Mouse (Mus musculus): ENCODE data around the gene Hrk. TPM values are rescaled to one million over a fixed set of nuclear protein-coding genes. Genes with fewer than 3 reads are reported as not detected.

Gene Hrk
- polyA plus RNA-seq, 1 experiment from 2014 or later, result 0.25 TPM

DNA sequence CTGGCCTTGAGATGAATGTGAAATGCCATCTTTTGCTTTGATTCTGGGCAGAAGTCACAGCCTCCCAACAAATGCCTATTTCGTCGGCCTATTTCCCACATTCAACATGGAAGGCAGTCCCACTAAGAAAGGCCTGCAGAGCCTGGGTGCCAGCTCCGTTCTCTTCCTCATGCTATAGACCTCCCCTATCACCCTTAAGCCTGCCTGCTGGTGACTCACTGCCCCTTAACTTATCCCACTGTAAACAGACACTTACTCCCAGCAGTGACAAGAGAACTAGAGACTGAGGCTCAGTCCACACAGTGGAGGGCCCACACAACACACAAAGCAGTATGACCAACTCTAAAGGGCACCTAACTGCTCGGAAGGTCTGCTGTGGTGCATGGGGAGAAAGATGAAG, 20.1 kb upstream of the Hrk start:
- H3K4me1 ChIP-seq (replicated peaks), result peaks cover 3% of the 10 kb centered on the region
- H3K9me3 ChIP-seq, result no peaks in the 10 kb centered on the region
- no peaks in the 10 kb centered on the region for H3K27me3 ChIP-seq (ENCODE audit: insufficient read depth, poor library complexity, severe bottlenecking)
- no peak for DNase-seq (ENCODE audit: low spot score)
- H3K36me3 ChIP-seq, result peaks cover 54% of the 10 kb centered on the region
- H3K4me3 ChIP-seq, result no peak overlapping the region
- 93% methylated on average over 4 of the region's 4 CpGs for WGBS
- H3K27ac ChIP-seq, result no peak overlapping the region

DNA sequence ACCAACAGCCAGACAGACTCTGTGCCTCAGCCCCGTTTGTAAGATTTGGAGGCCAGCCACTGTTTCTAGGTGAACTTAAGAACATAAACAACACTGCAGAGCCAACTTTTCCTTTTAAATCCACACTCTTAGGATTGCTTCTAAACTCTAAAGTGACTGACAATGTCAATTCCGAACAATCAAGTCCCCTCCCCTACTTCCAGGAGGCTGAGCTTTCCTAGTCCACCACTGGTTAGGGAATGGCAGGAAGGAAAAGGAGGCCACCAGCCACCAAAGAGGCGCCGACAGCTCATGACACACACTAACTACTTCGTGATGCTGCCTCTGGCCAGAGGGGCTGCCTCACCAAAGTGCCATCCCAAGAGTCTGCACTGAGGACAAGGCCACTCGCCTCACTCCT, 19.7 kb upstream of the Hrk start:
- Histone ChIP-seq H3K36me3 (peaks cover 54% of the 10 kb centered on the region), H3K27ac (no peak overlapping the region), H3K4me3 (no peak overlapping the region), H3K9me3 (no peaks in the 10 kb centered on the region), H3K27me3 (ENCODE audit: insufficient read depth, poor library complexity, severe bottlenecking) (no peaks in the 10 kb centered on the region), H3K4me1 (replicated peaks) (peaks cover 3% of the 10 kb centered on the region)
- 87% methylated on average over 6 of the region's 6 CpGs for WGBS
- DNase-seq (ENCODE audit: low spot score), result no peak

GRCm38 (mm10) chr5:118145458-118145857, 19.0 kb upstream of the Hrk start:
- Histone ChIP-seq H3K27ac (no peak overlapping the region), H3K4me3 (no peak overlapping the region), H3K4me1 (replicated peaks) (peaks cover 3% of the 10 kb centered on the region), H3K27me3 (ENCODE audit: insufficient read depth, poor library complexity, severe bottlenecking) (no peaks in the 10 kb centered on the region), H3K9me3 (no peaks in the 10 kb centered on the region), H3K36me3 (peaks cover 55% of the 10 kb centered on the region)
- no peak for DNase-seq (ENCODE audit: low spot score)
- WGBS, result 93% methylated on average over 3 of the region's 3 CpGs

DNA sequence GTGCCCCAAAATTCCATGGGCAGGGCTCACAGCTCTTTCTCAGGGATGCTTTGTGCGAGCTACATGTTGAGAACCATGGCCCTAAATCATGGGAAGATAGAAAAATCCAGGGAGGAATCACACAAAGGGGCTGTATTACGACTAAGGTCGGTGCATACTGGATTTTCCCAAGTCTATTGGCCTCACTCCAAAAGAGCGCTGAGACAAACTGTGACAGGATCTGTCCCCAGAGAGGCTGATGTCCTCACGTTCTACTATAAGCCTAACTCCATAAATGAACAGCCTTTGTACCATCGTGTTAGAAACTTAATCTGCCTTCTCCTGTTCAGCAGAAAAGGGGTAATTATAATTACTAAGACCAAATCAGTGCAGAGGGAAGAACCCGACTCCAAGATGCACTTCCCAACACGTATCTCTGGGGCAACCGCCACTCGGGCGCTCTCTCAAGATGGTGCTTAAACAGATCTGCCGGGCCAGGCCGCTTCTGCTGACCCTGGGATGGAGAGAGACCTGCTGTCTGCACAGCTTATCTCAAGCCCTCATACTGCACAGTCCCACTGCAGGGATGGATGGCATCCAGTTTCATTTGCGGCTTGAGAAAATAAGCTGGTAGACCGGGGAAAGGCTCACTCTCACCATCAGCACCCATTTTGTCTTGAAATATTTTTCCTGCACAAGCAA, 18.3 kb upstream of the Hrk start:
- no peak for DNase-seq (ENCODE audit: low spot score)
- H3K9me3 ChIP-seq, result no peaks in the 10 kb centered on the region
- H3K27me3 ChIP-seq (ENCODE audit: insufficient read depth, poor library complexity, severe bottlenecking), result no peaks in the 10 kb centered on the region
- peaks cover 3% of the 10 kb centered on the region for H3K4me1 ChIP-seq (replicated peaks)
- H3K36me3 ChIP-seq, result peaks cover 55% of the 10 kb centered on the region
- H3K27ac ChIP-seq, result no peak overlapping the region
- 88% methylated on average over 15 of the region's 15 CpGs for WGBS
- no peak overlapping the region for H3K4me3 ChIP-seq

- Histone ChIP-seq H3K36me3 (peaks cover 55% of the 10 kb centered on the region), H3K4me1 (replicated peaks) (peaks cover 3% of the 10 kb centered on the region), H3K4me3 (no peak overlapping the region), H3K27me3 (ENCODE audit: insufficient read depth, poor library complexity, severe bottlenecking) (no peaks in the 10 kb centered on the region), H3K9me3 (no peaks in the 10 kb centered on the region), H3K27ac (no peak overlapping the region)
- no peak for DNase-seq (ENCODE audit: low spot score)
- WGBS, result 84% methylated on average over 10 of the region's 10 CpGs
These were observed 17.2 kb upstream of the Hrk start for GRCm38 (mm10) chr5:118147264-118147663.

DNA sequence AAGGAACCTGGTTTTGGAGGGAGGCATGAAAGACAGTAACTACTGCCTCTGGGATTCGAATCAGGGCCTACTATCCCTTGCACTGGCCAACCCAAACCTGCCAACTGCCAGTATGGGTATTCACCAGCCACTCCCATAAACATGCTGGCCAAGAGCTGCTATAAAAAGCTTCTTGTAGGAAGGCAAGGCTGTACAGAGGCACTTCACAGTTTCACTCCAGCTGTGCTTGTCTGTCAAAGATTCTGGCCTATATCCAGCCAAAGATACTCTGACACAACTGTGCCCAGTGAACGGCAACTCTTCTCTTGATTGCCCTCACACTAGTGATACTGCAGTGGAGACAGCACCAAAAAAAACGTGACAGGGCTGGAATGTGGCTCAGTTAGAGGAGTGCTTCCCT, 14.7 kb upstream of the Hrk start:
- Histone ChIP-seq H3K36me3 (peaks cover 57% of the 10 kb centered on the region), H3K27me3 (ENCODE audit: insufficient read depth, poor library complexity, severe bottlenecking) (no peaks in the 10 kb centered on the region), H3K4me3 (no peak overlapping the region), H3K4me1 (replicated peaks) (peaks cover 22% of the 10 kb centered on the region), H3K27ac (no peak overlapping the region), H3K9me3 (no peaks in the 10 kb centered on the region)
- DNase-seq (ENCODE audit: low spot score), result no peak
- 82% methylated on average over 3 of the region's 3 CpGs for WGBS

- 1% methylated on average over 65 of the region's 67 CpGs for WGBS
- peak within 1 kb of the TSS; percentile 92 for H3K27ac ChIP-seq
- H3K36me3 ChIP-seq, result peaks cover 36% of the 10 kb centered on the region
- H3K4me3 ChIP-seq, result peak within 1 kb of the TSS; percentile 76
- no peaks in the 10 kb centered on the region for H3K27me3 ChIP-seq (ENCODE audit: insufficient read depth, poor library complexity, severe bottlenecking)
- peaks cover 20% of the 10 kb centered on the region for H3K4me1 ChIP-seq (replicated peaks)
- peak; percentile 90 for DNase-seq (ENCODE audit: low spot score)
- no peaks in the 10 kb centered on the region for H3K9me3 ChIP-seq
These were observed 9.4 kb upstream of the Hrk start, which contains the start of gene Fbxw8 for GRCm38 (mm10) chr5:118154839-118155564. TSS of gene Fbxw8 (minus strand) at chr5:118155464.

DNA sequence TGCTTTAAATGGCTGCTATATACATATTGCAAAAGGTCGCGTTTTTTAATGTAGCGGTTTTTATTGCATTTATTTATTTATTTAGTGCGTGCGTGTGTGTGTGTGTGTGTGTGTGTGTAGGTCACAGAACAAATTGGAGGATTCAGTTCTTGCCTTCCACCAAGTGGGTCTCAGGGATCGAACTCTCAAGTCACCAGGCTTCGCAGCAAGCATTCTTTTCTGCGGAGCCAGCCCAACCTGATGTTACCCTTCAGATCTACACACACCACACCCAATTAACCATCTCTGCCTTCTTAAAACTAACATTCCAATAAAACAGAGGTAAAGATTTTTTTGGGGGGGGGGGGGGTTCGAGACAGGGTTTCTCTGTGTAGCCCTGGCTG, 8.9 kb upstream of the Hrk start:
- H3K27me3 ChIP-seq (ENCODE audit: insufficient read depth, poor library complexity, severe bottlenecking), result 0 out of 2 replicates have a peak, but pooled peaks cover 4% of the 10 kb centered on the region
- WGBS, result 22% methylated on average over 9 of the region's 9 CpGs
- H3K4me1 ChIP-seq (replicated peaks), result peaks cover 20% of the 10 kb centered on the region
- no peaks in the 10 kb centered on the region for H3K9me3 ChIP-seq
- no peak for DNase-seq (ENCODE audit: low spot score)
- H3K36me3 ChIP-seq, result peaks cover 30% of the 10 kb centered on the region
- H3K4me3 ChIP-seq, result peak overlapping the region; percentile 76
- peak overlapping the region; percentile 92 for H3K27ac ChIP-seq

GRCm38 (mm10) chr5:118156976-118157375, 7.5 kb upstream of the Hrk start:
- Histone ChIP-seq H3K36me3 (peaks cover 16% of the 10 kb centered on the region), H3K4me3 (no peak overlapping the region), H3K27me3 (ENCODE audit: insufficient read depth, poor library complexity, severe bottlenecking) (peaks cover 19% of the 10 kb centered on the region), H3K27ac (no peak overlapping the region), H3K4me1 (replicated peaks) (peaks cover 24% of the 10 kb centered on the region), H3K9me3 (no peaks in the 10 kb centered on the region)
- 67% methylated on average over 4 of the region's 4 CpGs for WGBS
- DNase-seq (ENCODE audit: low spot score), result no peak

DNA sequence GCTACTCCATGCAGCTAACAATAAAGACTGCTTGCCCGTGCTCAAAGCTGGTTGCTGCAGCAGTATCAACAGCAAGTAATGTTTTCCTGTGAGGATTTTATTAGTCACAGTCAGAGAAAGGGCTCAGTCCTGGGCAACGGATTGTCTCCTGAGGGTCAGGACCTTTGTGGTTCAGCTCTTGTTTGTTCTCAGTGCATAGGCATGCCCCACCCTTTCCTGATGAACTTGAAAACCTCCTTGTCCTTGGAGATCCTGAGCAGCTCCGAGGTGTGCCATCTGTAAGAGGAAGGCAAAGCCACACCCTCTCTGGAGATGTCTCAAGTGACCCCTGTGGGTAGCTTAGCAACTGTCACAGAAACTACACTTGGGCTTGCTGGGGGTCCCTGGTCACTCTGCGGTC, 3.8 kb upstream of the Hrk start:
- peaks cover 4% of the 10 kb centered on the region; the same call in 1 of the 2 replicates for H3K4me1 ChIP-seq (replicated peaks)
- H3K27me3 ChIP-seq (ENCODE audit: insufficient read depth, poor library complexity, severe bottlenecking), result peaks cover 49% of the 10 kb centered on the region
- H3K36me3 ChIP-seq, result no peaks in the 10 kb centered on the region
- no peak overlapping the region for H3K4me3 ChIP-seq
- DNase-seq (ENCODE audit: low spot score), result no peak
- whole genome bisulfite sequencing, result 50% methylated on average over 4 of the region's 4 CpGs
- H3K9me3 ChIP-seq, result no peaks in the 10 kb centered on the region
- no peak overlapping the region for H3K27ac ChIP-seq

DNA sequence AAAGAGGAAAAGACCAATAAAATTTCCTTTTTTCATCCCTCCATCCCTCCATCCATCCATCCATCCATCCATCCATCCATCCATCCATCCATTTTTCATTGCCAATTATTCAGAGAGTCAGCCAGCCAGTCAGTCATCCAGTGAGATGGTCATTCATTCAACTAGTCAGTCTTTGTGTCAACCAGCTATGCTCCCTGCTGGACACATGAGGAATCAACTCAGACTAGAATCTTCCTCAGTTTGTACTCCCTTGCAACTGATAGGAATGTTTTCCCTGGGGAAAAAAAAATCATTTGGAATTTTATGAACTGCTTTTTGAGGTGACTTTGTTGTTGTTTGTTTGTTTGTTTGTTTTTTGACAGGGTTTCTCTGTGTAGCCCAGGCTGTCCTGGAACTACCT, 1.0 kb downstream of the Hrk start:
- peaks cover 92% of the 10 kb centered on the region for H3K27me3 ChIP-seq (ENCODE audit: insufficient read depth, poor library complexity, severe bottlenecking)
- no peaks in the 10 kb centered on the region for H3K9me3 ChIP-seq
- H3K27ac ChIP-seq, result no peak overlapping the region
- H3K4me3 ChIP-seq, result no peak overlapping the region
- no peaks in the 10 kb centered on the region for H3K36me3 ChIP-seq
- peaks cover 17% of the 10 kb centered on the region for H3K4me1 ChIP-seq (replicated peaks)
- DNase-seq (ENCODE audit: low spot score), result no peak

GRCm38 (mm10) chr5:118167561-118167995, 3.1 kb downstream of the Hrk start:
- H3K27ac ChIP-seq, result no peak overlapping the region
- H3K4me1 ChIP-seq (replicated peaks), result peaks cover 34% of the 10 kb centered on the region
- H3K4me3 ChIP-seq, result no peak overlapping the region
- DNase-seq (ENCODE audit: low spot score), result no peak
- WGBS, result 67% methylated on average over 8 of the region's 8 CpGs
- no peaks in the 10 kb centered on the region for H3K9me3 ChIP-seq
- peaks cover 92% of the 10 kb centered on the region for H3K27me3 ChIP-seq (ENCODE audit: insufficient read depth, poor library complexity, severe bottlenecking)
- H3K36me3 ChIP-seq, result no peaks in the 10 kb centered on the region
